Mouse (Mus musculus) limb, embryonic 13.5 days (tissue): Measurements from ENCODE around the gene Cytl1. TPM values are rescaled to one million over a fixed set of nuclear protein-coding genes. Genes with fewer than 3 reads are reported as not detected.

ENCODE experiments used
- ATAC-seq: fragments of 200-750 bp; cut with Nextera tagmentation; 2 replicates; pipeline ENCODE4 v1.8.0; 2017; ENCODE audit warnings: low read depth, moderate number of reproducible peaks, moderate TSS enrichment; ENCODE audit not compliant: low FRiP score
- H3K27ac ChIP-seq: fragments of 300-500 bp; sonication (generic); 2 replicates; pipeline ENCODE4 v1.5.1; 2015; ENCODE audit warnings: inconsistent platforms, mild to moderate bottlenecking, moderate library complexity
- H3K27me3 ChIP-seq: fragments of 300-500 bp; sonication (generic); 2 replicates; pipeline ENCODE4 v1.6.1; 2015; ENCODE audit warnings: mild to moderate bottlenecking, inconsistent platforms
- H3K36me3 ChIP-seq: fragments of 300-500 bp; sonication (generic); 2 replicates; pipeline ENCODE4 v1.6.1; 2015; ENCODE audit warnings: inconsistent platforms, mild to moderate bottlenecking, moderate library complexity
- H3K4me1 ChIP-seq: fragments of 300-500 bp; sonication (generic); 2 replicates; pipeline ENCODE4 v1.6.1; 2015; ENCODE audit warnings: inconsistent platforms
- H3K4me2 ChIP-seq: fragments of 300-500 bp; sonication (generic); replicated peaks from 2 replicates; pipeline ENCODE4 v1.6.1; 2015; ENCODE audit warnings: inconsistent platforms, mild to moderate bottlenecking, moderate library complexity
- H3K4me3 ChIP-seq: fragments of 300-500 bp; sonication (generic); 2 replicates; pipeline ENCODE4 v1.5.1; 2015; ENCODE audit warnings: moderate library complexity, mild to moderate bottlenecking, inconsistent platforms
- H3K9ac ChIP-seq: fragments of 300-500 bp; sonication (generic); 2 replicates; pipeline ENCODE4 v1.6.1; 2015; ENCODE audit warnings: mild to moderate bottlenecking, inconsistent platforms
- H3K9me3 ChIP-seq: fragments of 300-500 bp; sonication (generic); 2 replicates; pipeline ENCODE4 v1.6.1; 2016; ENCODE audit warnings: inconsistent platforms
- WGBS: fragments of 180-500 bp; shearing (Covaris S2); methylation state at CpG from one replicate; pipeline ENCODE4 v1.1.7; 2015; 5-methylcytosine and 5-hydroxymethylcytosine counted together
- polyA plus RNA-seq: library from polyadenylated mRNA; unstranded; fragments of >200 nt; fragmentation: Nextera tagmentation; extraction: Ambion mirVana; gene quantifications from 2 replicates; pipeline ENCODE4 v1.2.1, GENCODE M21; 2015

The Cytl1 gene
- polyA plus RNA-seq, 1 experiment from 2014 or later = 109 TPM

GRCm38 (mm10) chr5:37725220-37725886 is 10.0 kb upstream of the Cytl1 start:
- Histone ChIP-seq H3K27me3 (no peaks in the 10 kb centered on the region), H3K4me2 (no peak overlapping the region), H3K36me3 (no peaks in the 10 kb centered on the region), H3K9ac (no peak overlapping the region), H3K4me1 (peaks cover 44% of the 10 kb centered on the region), H3K27ac (peak overlapping the region; percentile 81), H3K4me3 (no peak overlapping the region), H3K9me3 (no peaks in the 10 kb centered on the region; the same call in 1 of the 2 replicates)
- 45% methylated on average over 4 of the region's 4 CpGs for WGBS
- peak; percentile 85 for ATAC-seq

DNA sequence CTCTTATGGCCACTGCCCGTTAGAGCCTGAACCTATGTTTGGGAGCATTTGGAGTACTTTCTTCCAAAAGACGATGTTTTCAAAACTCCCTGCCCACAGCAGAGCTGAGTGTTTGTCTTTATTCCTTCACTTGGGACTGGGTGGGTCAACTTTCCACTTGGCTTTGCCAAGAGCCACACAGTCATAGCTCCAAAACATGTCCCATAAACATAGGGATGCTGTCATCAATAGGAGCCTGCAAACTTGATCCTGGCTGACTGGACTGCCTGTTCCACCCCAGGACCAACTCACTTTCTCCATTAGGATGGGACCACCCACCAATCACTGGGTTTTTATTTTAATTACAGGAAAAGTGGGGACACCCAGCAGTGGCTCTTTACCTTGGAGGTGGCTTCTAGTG is 4.5 kb upstream of the Cytl1 start:
- Histone ChIP-seq H3K27me3 (peaks cover 8% of the 10 kb centered on the region; the same call in 1 of the 2 replicates), H3K4me2 (no peak overlapping the region), H3K9me3 (no peaks in the 10 kb centered on the region), H3K27ac (no peak overlapping the region), H3K4me1 (peaks cover 15% of the 10 kb centered on the region), H3K4me3 (no peak overlapping the region), H3K9ac (no peak overlapping the region), H3K36me3 (no peaks in the 10 kb centered on the region)
- ATAC-seq = peak; percentile 48; the same call in 1 of the 2 replicates
- WGBS = 82% methylated on average over 2 of the region's 2 CpGs

DNA sequence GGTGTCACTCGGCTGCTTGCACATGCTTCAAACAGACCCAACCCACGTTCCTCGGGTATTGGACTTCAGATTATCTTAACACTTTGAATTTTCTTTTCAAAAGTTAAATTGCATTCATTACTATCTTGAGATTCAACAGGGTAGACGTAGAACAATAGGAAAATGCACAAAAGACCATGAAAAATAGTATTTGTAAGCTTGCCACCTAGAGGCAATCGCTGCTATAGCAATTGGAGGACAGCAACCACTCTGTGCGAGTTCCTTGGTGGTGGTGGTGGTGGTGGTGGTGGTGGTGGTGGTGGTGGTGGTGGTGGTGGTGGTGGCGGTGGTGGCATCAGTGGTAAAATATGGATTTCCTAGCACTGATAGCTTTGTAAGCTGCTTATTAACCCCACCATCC is 894 bp downstream of the Cytl1 start:
- peaks cover 15% of the 10 kb centered on the region for H3K4me1 ChIP-seq
- no peak overlapping the region for H3K9ac ChIP-seq
- H3K4me3 ChIP-seq = peak overlapping the region; percentile 19
- ATAC-seq = no peak
- no peaks in the 10 kb centered on the region for H3K9me3 ChIP-seq
- H3K36me3 ChIP-seq = no peaks in the 10 kb centered on the region
- WGBS = 71% methylated on average over 7 of the region's 7 CpGs
- peak overlapping the region; percentile 30 for H3K4me2 ChIP-seq
- H3K27me3 ChIP-seq = peaks cover 22% of the 10 kb centered on the region; the same call in 1 of the 2 replicates
- H3K27ac ChIP-seq = no peak overlapping the region

- Histone ChIP-seq H3K27me3 (peaks cover 19% of the 10 kb centered on the region), H3K27ac (peak overlapping the region; percentile 61; the same call in 1 of the 2 replicates), H3K4me1 (peaks cover 21% of the 10 kb centered on the region), H3K9me3 (no peaks in the 10 kb centered on the region), H3K9ac (no peak overlapping the region), H3K4me3 (no peak overlapping the region), H3K4me2 (no peak overlapping the region), H3K36me3 (no peaks in the 10 kb centered on the region)
- ATAC-seq = peak; percentile 67
- WGBS = 51% methylated on average over 13 of the region's 13 CpGs
Observed at GRCm38 (mm10) chr5:37743889-37744707, 8.8 kb downstream of the Cytl1 start.

GRCm38 (mm10) chr5:37752027-37752967 is 17.0 kb downstream of the Cytl1 start:
- H3K27me3 ChIP-seq = no peaks in the 10 kb centered on the region; the same call in 1 of the 2 replicates
- no peak overlapping the region for H3K9ac ChIP-seq
- H3K36me3 ChIP-seq = no peaks in the 10 kb centered on the region
- H3K9me3 ChIP-seq = no peaks in the 10 kb centered on the region
- 0 out of 2 replicates have a peak, but pooled peaks cover 24% of the 10 kb centered on the region for H3K4me1 ChIP-seq
- no peak overlapping the region for H3K4me3 ChIP-seq
- H3K27ac ChIP-seq = no peak overlapping the region
- ATAC-seq = peak; percentile 84
- WGBS = 66% methylated on average over 8 of the region's 8 CpGs
- no peak overlapping the region for H3K4me2 ChIP-seq

GRCm38 (mm10) chr5:37753366-37753765 is 18.0 kb downstream of the Cytl1 start:
- no peak overlapping the region for H3K9ac ChIP-seq
- H3K9me3 ChIP-seq = no peaks in the 10 kb centered on the region
- 66% methylated on average over 7 of the region's 7 CpGs for WGBS
- peaks cover 30% of the 10 kb centered on the region; the same call in 1 of the 2 replicates for H3K4me1 ChIP-seq
- no peaks in the 10 kb centered on the region for H3K36me3 ChIP-seq
- no peak for ATAC-seq
- H3K4me2 ChIP-seq = no peak overlapping the region
- no peak overlapping the region for H3K4me3 ChIP-seq
- H3K27ac ChIP-seq = no peak overlapping the region
- no peaks in the 10 kb centered on the region; the same call in 1 of the 2 replicates for H3K27me3 ChIP-seq

GRCm38 (mm10) chr5:37762046-37762445 is 26.7 kb downstream of the Cytl1 start:
- H3K9ac ChIP-seq = no peak overlapping the region
- H3K4me1 ChIP-seq = peaks cover 13% of the 10 kb centered on the region
- no peak overlapping the region for H3K27ac ChIP-seq
- ATAC-seq = no peak
- H3K36me3 ChIP-seq = no peaks in the 10 kb centered on the region
- 0 out of 2 replicates have a peak, but pooled peaks cover 4% of the 10 kb centered on the region for H3K9me3 ChIP-seq
- H3K27me3 ChIP-seq = no peaks in the 10 kb centered on the region
- H3K4me2 ChIP-seq = no peak overlapping the region
- 83% methylated on average over 3 of the region's 3 CpGs for WGBS
- no peak overlapping the region for H3K4me3 ChIP-seq

- Histone ChIP-seq H3K9me3 (0 out of 2 replicates have a peak, but pooled peaks cover 4% of the 10 kb centered on the region), H3K4me1 (peaks cover 22% of the 10 kb centered on the region), H3K9ac (no peak overlapping the region), H3K27me3 (no peaks in the 10 kb centered on the region), H3K27ac (no peak overlapping the region), H3K4me2 (no peak overlapping the region), H3K4me3 (no peak overlapping the region), H3K36me3 (no peaks in the 10 kb centered on the region)
- ATAC-seq = no peak
- WGBS = 81% methylated on average over 8 of the region's 8 CpGs
Observed at GRCm38 (mm10) chr5:37765851-37766250, 30.5 kb downstream of the Cytl1 start.

- no peak overlapping the region for H3K27ac ChIP-seq
- no peaks in the 10 kb centered on the region for H3K27me3 ChIP-seq
- 0 out of 2 replicates have a peak, but pooled peaks cover 4% of the 10 kb centered on the region for H3K9me3 ChIP-seq
- H3K36me3 ChIP-seq = no peaks in the 10 kb centered on the region
- no peak for ATAC-seq
- H3K4me3 ChIP-seq = no peak overlapping the region
- H3K9ac ChIP-seq = no peak overlapping the region
- no peak overlapping the region for H3K4me2 ChIP-seq
- H3K4me1 ChIP-seq = peaks cover 25% of the 10 kb centered on the region
- 69% methylated on average over 5 of the region's 5 CpGs for WGBS
Observed at GRCm38 (mm10) chr5:37767231-37767630, 31.9 kb downstream of the Cytl1 start.

GRCm38 (mm10) chr5:37769031-37769430 is 33.7 kb downstream of the Cytl1 start:
- no peak; the same call in 1 of the 2 replicates for ATAC-seq
- Histone ChIP-seq H3K4me3 (no peak overlapping the region), H3K36me3 (no peaks in the 10 kb centered on the region), H3K27ac (peak overlapping the region; percentile 58; the same call in 1 of the 2 replicates), H3K27me3 (peaks cover 2% of the 10 kb centered on the region; the same call in 1 of the 2 replicates), H3K4me2 (no peak overlapping the region), H3K4me1 (peaks cover 25% of the 10 kb centered on the region), H3K9me3 (no peaks in the 10 kb centered on the region), H3K9ac (no peak overlapping the region)
- 15% methylated on average over 5 of the region's 5 CpGs for WGBS

- Histone ChIP-seq H3K4me2 (no peak overlapping the region), H3K4me1 (peaks cover 23% of the 10 kb centered on the region), H3K27me3 (peaks cover 5% of the 10 kb centered on the region; the same call in 1 of the 2 replicates), H3K36me3 (no peaks in the 10 kb centered on the region), H3K27ac (no peak overlapping the region; the same call in 1 of the 2 replicates), H3K9me3 (no peaks in the 10 kb centered on the region), H3K4me3 (no peak overlapping the region), H3K9ac (no peak overlapping the region)
- WGBS = 34% methylated on average over 6 of the region's 6 CpGs
- no peak for ATAC-seq
Observed at GRCm38 (mm10) chr5:37770870-37771269, 35.6 kb downstream of the Cytl1 start.
